Mouse (Mus musculus): ENCODE measurements around the gene Phlpp1.
A peak's percentile ranks its signal among the peaks of the same experiment; 100 is the strongest.

Gene Phlpp1

GRCm38 (mm10) chr1:106387264-106387663 lies 215.7 kb downstream of the Phlpp1 start:
- no peak for DNase-seq (ENCODE audit: low spot score in 2 of 2)

GRCm38 (mm10) chr1:106389673-106390072 lies 218.1 kb downstream of the Phlpp1 start:
- peak in 1 of 2 experiments; percentile 41 for DNase-seq (ENCODE audit: low spot score in 2 of 2)

- DNase-seq (ENCODE audit: low spot score in 2 of 2), result no peak
Observed at GRCm38 (mm10) chr1:106393072-106393471, 221.5 kb downstream of the Phlpp1 start.

- no peak for DNase-seq (ENCODE audit: low spot score in 2 of 2)
Observed at GRCm38 (mm10) chr1:106394678-106395077, 223.1 kb downstream of the Phlpp1 start.

- DNase-seq (ENCODE audit: low spot score in 2 of 2), result peak; percentile 44 to 65
Observed at GRCm38 (mm10) chr1:106395476-106395875, 223.9 kb downstream of the Phlpp1 start.

- no peak for DNase-seq (ENCODE audit: low spot score in 2 of 2)
Observed at GRCm38 (mm10) chr1:106400900-106401634, 229.5 kb downstream of the Phlpp1 start.

GRCm38 (mm10) chr1:106403011-106403501 lies 231.5 kb downstream of the Phlpp1 start:
- no peak for DNase-seq (ENCODE audit: low spot score in 2 of 2)

- no peak for DNase-seq (ENCODE audit: low spot score in 2 of 2)
Observed at GRCm38 (mm10) chr1:106406852-106407251, 235.3 kb downstream of the Phlpp1 start.

GRCm38 (mm10) chr1:106407963-106408440 lies 236.4 kb downstream of the Phlpp1 start:
- peak in 1 of 2 experiments; percentile 4 for DNase-seq (ENCODE audit: low spot score in 2 of 2)

GRCm38 (mm10) chr1:106410858-106411257 lies 239.3 kb downstream of the Phlpp1 start:
- no peak for DNase-seq (ENCODE audit: low spot score in 2 of 2)

- DNase-seq (ENCODE audit: low spot score in 2 of 2), result peak in 1 of 2 experiments; percentile 26
Observed at GRCm38 (mm10) chr1:106425128-106425936, 253.8 kb downstream of the Phlpp1 start.

GRCm38 (mm10) chr1:106428170-106428569 lies 256.6 kb downstream of the Phlpp1 start:
- DNase-seq (ENCODE audit: low spot score in 2 of 2), result no peak

- DNase-seq (ENCODE audit: low spot score in 2 of 2), result no peak
Observed at GRCm38 (mm10) chr1:106428580-106428979, 257.0 kb downstream of the Phlpp1 start.

- no peak for DNase-seq (ENCODE audit: low spot score in 2 of 2)
Observed at GRCm38 (mm10) chr1:106433580-106433979, 262.0 kb downstream of the Phlpp1 start.
